Mouse (Mus musculus) heart, embryonic 16.5 days (tissue): Measurements from ENCODE around the gene Mlip. TPM values are rescaled to one million over a fixed set of nuclear protein-coding genes. Genes with fewer than 3 reads are reported as not detected.

Source experiments
- ATAC-seq: fragments of 200-750 bp; cut with Nextera tagmentation; replicated peaks from 2 replicates; pipeline ENCODE4 v1.8.0; 2017; ENCODE audit warnings: moderate number of reproducible peaks; ENCODE audit not compliant: insufficient read depth, low FRiP score; ENCODE audit errors: extremely low read depth
- H3K27ac ChIP-seq: fragments of 300-500 bp; sonication (generic); 2 replicates; pipeline ENCODE4 v1.5.1; 2014; ENCODE audit warnings: mild to moderate bottlenecking, low read length, control low read depth, moderate library complexity
- H3K27me3 ChIP-seq: fragments of 300-500 bp; sonication (generic); 2 replicates; pipeline ENCODE4 v1.6.1; 2014; ENCODE audit warnings: low read length, mixed read lengths; ENCODE audit not compliant: control insufficient read depth, insufficient read depth
- H3K36me3 ChIP-seq: fragments of 300-500 bp; sonication (generic); 2 replicates; pipeline ENCODE4 v1.6.1; 2014; ENCODE audit not compliant: control insufficient read depth, insufficient read depth
- H3K4me1 ChIP-seq: fragments of 300-500 bp; sonication (generic); 2 replicates; pipeline ENCODE4 v1.6.1; 2014; ENCODE audit warnings: low read length, mixed read lengths; ENCODE audit not compliant: control insufficient read depth, insufficient read depth
- H3K4me2 ChIP-seq: fragments of 300-500 bp; sonication (generic); 2 replicates; pipeline ENCODE4 v1.6.1; 2014; ENCODE audit warnings: low read depth, mild to moderate bottlenecking, control low read depth, low read length
- H3K4me3 ChIP-seq: fragments of 300-500 bp; sonication (generic); 2 replicates; pipeline ENCODE4 v1.5.1; 2014; ENCODE audit warnings: mild to moderate bottlenecking, control low read depth, low read length
- H3K9ac ChIP-seq: fragments of 300-500 bp; sonication (generic); 2 replicates; pipeline ENCODE4 v1.6.1; 2014; ENCODE audit warnings: low read length, control low read depth
- H3K9me3 ChIP-seq: fragments of 300-500 bp; sonication (generic); replicated peaks from 2 replicates; pipeline ENCODE4 v1.6.1; 2016; ENCODE audit warnings: low read length; ENCODE audit not compliant: control insufficient read depth
- WGBS: fragments of 180-500 bp; shearing (Covaris S2); extraction: QIAGEN DNeasy Blood & Tissue Kit; methylation state at CpG from one replicate; pipeline ENCODE4 v1.1.7; 2014; 5-methylcytosine and 5-hydroxymethylcytosine counted together
- polyA plus RNA-seq: library from polyadenylated mRNA; unstranded; fragments of >200 nt; fragmentation: Nextera tagmentation; extraction: Ambion mirVana; gene quantifications from 2 replicates; pipeline ENCODE4 v1.2.1, GENCODE M21; 2015

Gene Mlip
- polyA plus RNA-seq, 1 experiment from 2014 or later, result 101 TPM

GRCm38 (mm10) chr9:77383951-77384350 is 31.2 kb upstream of the Mlip start:
- no peaks in the 10 kb centered on the region for H3K27me3 ChIP-seq
- no peak overlapping the region for H3K4me3 ChIP-seq
- ATAC-seq, result no peak
- H3K4me1 ChIP-seq, result peaks cover 8% of the 10 kb centered on the region
- no peaks in the 10 kb centered on the region for H3K36me3 ChIP-seq
- H3K9me3 ChIP-seq, result no peaks in the 10 kb centered on the region
- 74% methylated on average over 4 of the region's 4 CpGs for WGBS
- H3K4me2 ChIP-seq, result no peak overlapping the region
- H3K9ac ChIP-seq, result no peak overlapping the region
- H3K27ac ChIP-seq, result no peak overlapping the region

DNA sequence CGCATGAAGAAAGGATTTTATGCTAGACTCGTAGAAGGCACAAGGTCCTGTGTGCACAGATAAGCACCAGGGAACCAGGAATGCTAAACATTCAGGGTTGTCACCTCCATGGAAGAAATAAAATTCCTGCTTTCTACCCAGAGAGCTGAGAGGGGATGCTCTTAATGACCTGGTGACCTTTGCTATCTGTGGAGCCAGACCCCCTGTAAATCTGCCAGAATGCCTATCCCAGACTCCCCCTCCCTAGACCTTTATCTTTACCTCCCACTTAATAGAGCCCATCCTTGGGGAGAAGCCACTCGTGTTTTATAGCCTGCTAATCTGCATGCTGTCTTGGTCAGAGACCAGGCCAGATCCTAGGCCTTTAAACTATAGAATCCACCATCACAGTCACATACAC is 29.7 kb upstream of the Mlip start:
- H3K4me3 ChIP-seq, result no peak overlapping the region
- no peaks in the 10 kb centered on the region for H3K36me3 ChIP-seq
- H3K27ac ChIP-seq, result no peak overlapping the region
- no peaks in the 10 kb centered on the region for H3K27me3 ChIP-seq
- 37% methylated on average over 3 of the region's 3 CpGs for WGBS
- H3K4me1 ChIP-seq, result peaks cover 14% of the 10 kb centered on the region
- no peak overlapping the region for H3K4me2 ChIP-seq
- H3K9ac ChIP-seq, result no peak overlapping the region
- H3K9me3 ChIP-seq, result no peaks in the 10 kb centered on the region
- no peak for ATAC-seq

GRCm38 (mm10) chr9:77381565-77381964 is 28.8 kb upstream of the Mlip start:
- Histone ChIP-seq H3K4me2 (no peak overlapping the region), H3K27ac (no peak overlapping the region), H3K9ac (no peak overlapping the region), H3K27me3 (no peaks in the 10 kb centered on the region), H3K9me3 (no peaks in the 10 kb centered on the region), H3K4me1 (peaks cover 15% of the 10 kb centered on the region), H3K4me3 (no peak overlapping the region), H3K36me3 (no peaks in the 10 kb centered on the region)
- 9% methylated on average over 5 of the region's 5 CpGs for WGBS
- ATAC-seq, result no peak

- Histone ChIP-seq H3K9ac (no peak overlapping the region), H3K27me3 (no peaks in the 10 kb centered on the region), H3K4me3 (no peak overlapping the region), H3K4me1 (peaks cover 7% of the 10 kb centered on the region; the same call in 1 of the 2 replicates), H3K9me3 (no peaks in the 10 kb centered on the region), H3K36me3 (no peaks in the 10 kb centered on the region), H3K4me2 (no peak overlapping the region), H3K27ac (no peak overlapping the region)
- WGBS, result 37% methylated on average over 5 of the region's 5 CpGs
- ATAC-seq, result no peak; the same call in 1 of the 2 replicates
Measured at GRCm38 (mm10) chr9:77379625-77380024, 26.9 kb upstream of the Mlip start.

GRCm38 (mm10) chr9:77377696-77378095 is 24.9 kb upstream of the Mlip start:
- 42% methylated on average over 10 of the region's 10 CpGs for WGBS
- Histone ChIP-seq H3K4me3 (no peak overlapping the region), H3K27me3 (no peaks in the 10 kb centered on the region), H3K36me3 (no peaks in the 10 kb centered on the region), H3K27ac (peak overlapping the region; percentile 15; the same call in 1 of the 2 replicates), H3K4me2 (peak overlapping the region; percentile 11; the same call in 1 of the 2 replicates), H3K4me1 (peaks cover 7% of the 10 kb centered on the region; the same call in 1 of the 2 replicates), H3K9ac (no peak overlapping the region), H3K9me3 (no peaks in the 10 kb centered on the region)
- no peak for ATAC-seq

DNA sequence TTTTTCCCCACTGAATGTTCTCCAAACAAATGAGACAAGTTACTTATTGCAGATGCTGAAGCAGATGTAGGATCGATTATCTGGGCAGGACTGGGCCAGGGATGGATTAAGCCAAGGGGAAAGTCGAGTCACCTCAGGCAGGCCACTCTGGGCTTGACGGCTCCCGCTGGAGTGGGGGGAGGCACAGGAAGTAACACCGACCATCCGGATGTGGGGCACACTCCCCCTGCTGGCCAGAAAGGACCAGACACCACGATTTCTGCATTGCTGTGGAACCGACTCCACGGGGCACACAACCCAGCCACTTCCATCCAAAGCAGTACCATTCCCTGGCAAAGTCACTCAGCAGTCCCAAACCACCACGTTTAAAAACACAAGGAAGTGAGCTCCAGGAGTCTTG is 24.3 kb upstream of the Mlip start:
- WGBS, result 57% methylated on average over 10 of the region's 10 CpGs

DNA sequence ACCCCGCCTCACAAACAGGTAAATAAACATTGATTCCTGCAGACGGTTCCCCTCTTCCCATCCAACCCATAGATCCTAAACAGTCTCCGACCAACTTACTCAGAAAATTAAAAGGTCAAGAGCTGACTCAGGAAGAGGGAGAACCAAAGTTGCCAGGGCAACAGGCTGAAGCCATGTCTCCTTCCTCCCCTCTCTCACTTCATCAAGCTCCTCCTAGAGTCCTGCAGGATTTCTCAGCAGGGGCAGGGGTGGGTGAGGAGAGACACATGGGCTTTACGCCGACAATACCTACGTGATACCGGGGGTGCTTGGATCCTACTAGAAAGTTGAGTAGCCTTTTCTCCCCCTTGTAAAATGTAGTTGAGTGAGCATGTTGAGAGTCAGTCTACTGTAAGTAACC is 23.8 kb upstream of the Mlip start:
- 87% methylated on average over 7 of the region's 7 CpGs for WGBS
- ATAC-seq, result no peak

More for the DNA sequence above, 24.3 kb upstream of the Mlip start:
- no peaks in the 10 kb centered on the region for H3K9me3 ChIP-seq
- no peaks in the 10 kb centered on the region for H3K36me3 ChIP-seq
- ATAC-seq, result no peak
- no peak overlapping the region for H3K4me3 ChIP-seq
- H3K27me3 ChIP-seq, result no peaks in the 10 kb centered on the region
- peaks cover 7% of the 10 kb centered on the region; the same call in 1 of the 2 replicates for H3K4me1 ChIP-seq
- H3K4me2 ChIP-seq, result no peak overlapping the region
- H3K9ac ChIP-seq, result no peak overlapping the region
- H3K27ac ChIP-seq, result no peak overlapping the region

GRCm38 (mm10) chr9:77370706-77371105 is 17.9 kb upstream of the Mlip start:
- Histone ChIP-seq H3K9me3 (no peaks in the 10 kb centered on the region), H3K4me3 (no peak overlapping the region), H3K4me2 (no peak overlapping the region), H3K27ac (no peak overlapping the region), H3K36me3 (no peaks in the 10 kb centered on the region), H3K4me1 (peaks cover 3% of the 10 kb centered on the region; the same call in 1 of the 2 replicates), H3K27me3 (no peaks in the 10 kb centered on the region), H3K9ac (no peak overlapping the region)
- no peak for ATAC-seq
- 78% methylated on average over 3 of the region's 3 CpGs for WGBS

More for the DNA sequence above, 23.8 kb upstream of the Mlip start:
- Histone ChIP-seq H3K27me3 (no peaks in the 10 kb centered on the region), H3K27ac (no peak overlapping the region), H3K36me3 (no peaks in the 10 kb centered on the region), H3K4me1 (peaks cover 7% of the 10 kb centered on the region; the same call in 1 of the 2 replicates), H3K9ac (no peak overlapping the region), H3K4me2 (no peak overlapping the region), H3K4me3 (no peak overlapping the region), H3K9me3 (no peaks in the 10 kb centered on the region)

DNA sequence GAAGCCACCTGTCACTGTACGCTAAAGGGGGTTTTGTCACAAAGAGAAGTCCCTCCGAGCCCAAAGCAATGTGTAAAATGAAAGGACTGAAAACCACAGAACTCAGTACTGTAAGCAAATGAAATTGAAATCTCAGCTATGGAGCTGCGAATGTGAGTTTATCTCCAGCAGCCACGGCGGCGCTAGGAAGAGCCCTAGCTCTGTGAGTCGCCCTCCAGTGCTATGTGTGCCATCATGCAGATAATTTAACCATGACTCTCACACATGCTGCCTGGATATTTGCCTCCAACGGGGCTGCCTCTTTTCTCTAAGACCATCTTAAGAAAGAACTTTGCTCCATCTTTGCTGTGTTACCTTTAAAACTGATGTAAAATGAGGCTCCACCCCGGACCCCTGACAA is 16.5 kb upstream of the Mlip start:
- Histone ChIP-seq H3K4me3 (no peak overlapping the region), H3K9me3 (no peaks in the 10 kb centered on the region), H3K27ac (no peak overlapping the region), H3K9ac (no peak overlapping the region), H3K4me2 (peak overlapping the region; percentile 20; the same call in 1 of the 2 replicates), H3K4me1 (peaks cover 3% of the 10 kb centered on the region; the same call in 1 of the 2 replicates), H3K27me3 (no peaks in the 10 kb centered on the region), H3K36me3 (no peaks in the 10 kb centered on the region)
- ATAC-seq, result no peak
- 43% methylated on average over 9 of the region's 9 CpGs for whole genome bisulfite sequencing
